Mouse (Mus musculus) limb, embryonic 10.5 days (tissue): Measurements from ENCODE around the gene Tmem132d. TPM values are rescaled to one million over a fixed set of nuclear protein-coding genes. Genes with fewer than 3 reads are reported as not detected.

ENCODE experiments used
- DNase-seq: peaks from one replicate; pipeline ENCODE4 v3.0.0-alpha.2; 2017; ENCODE audit warnings: low spot score
- H3K27ac ChIP-seq: fragments of 300-500 bp; sonication (generic); 2 replicates; pipeline ENCODE4 v1.5.1; 2016; ENCODE audit warnings: mild to moderate bottlenecking
- H3K27me3 ChIP-seq: fragments of 300-500 bp; sonication (generic); 2 replicates; pipeline ENCODE4 v1.6.1; 2016; ENCODE audit warnings: low read depth, mild to moderate bottlenecking; ENCODE audit not compliant: poor library complexity, severe bottlenecking
- H3K36me3 ChIP-seq: fragments of 300-500 bp; sonication (generic); 2 replicates; pipeline ENCODE4 v1.6.1; 2016; ENCODE audit warnings: mild to moderate bottlenecking, moderate library complexity
- H3K4me1 ChIP-seq: fragments of 300-500 bp; sonication (generic); 2 replicates; pipeline ENCODE4 v1.6.1; 2016
- H3K4me3 ChIP-seq: fragments of 300-500 bp; sonication (generic); 2 replicates; pipeline ENCODE4 v1.5.1; 2016; ENCODE audit warnings: mild to moderate bottlenecking, moderate library complexity
- H3K9me3 ChIP-seq: fragments of 300-500 bp; sonication (generic); replicated peaks from 2 replicates; pipeline ENCODE4 v1.6.1; 2016; ENCODE audit warnings: mild to moderate bottlenecking
- WGBS: fragments of 180-500 bp; shearing (Covaris S2); methylation state at CpG from one replicate; pipeline ENCODE4 v1.1.7; 2016; 5-methylcytosine and 5-hydroxymethylcytosine counted together
- polyA plus RNA-seq: library from polyadenylated mRNA; unstranded; fragments of >200 nt; fragmentation: Nextera tagmentation; extraction: Ambion mirVana; gene quantifications from 2 replicates; pipeline ENCODE4 v1.2.1, GENCODE M21; 2016

The Tmem132d gene
- polyA plus RNA-seq, 1 experiment from 2014 or later = 1.2 TPM

GRCm38 (mm10) chr5:127831791-127832190 is 601.1 kb downstream of the Tmem132d start:
- H3K36me3 ChIP-seq = no peaks in the 10 kb centered on the region
- H3K4me1 ChIP-seq = no peaks in the 10 kb centered on the region
- H3K4me3 ChIP-seq = no peak overlapping the region
- H3K9me3 ChIP-seq = no peaks in the 10 kb centered on the region
- 91% methylated on average over 2 of the region's 2 CpGs for WGBS
- no peaks in the 10 kb centered on the region for H3K27me3 ChIP-seq
- no peak overlapping the region for H3K27ac ChIP-seq
- DNase-seq = no peak

- Histone ChIP-seq H3K4me3 (no peak overlapping the region), H3K27me3 (no peaks in the 10 kb centered on the region), H3K27ac (no peak overlapping the region), H3K36me3 (no peaks in the 10 kb centered on the region), H3K4me1 (no peaks in the 10 kb centered on the region), H3K9me3 (no peaks in the 10 kb centered on the region)
- no peak for DNase-seq
- WGBS = 86% methylated on average over 1 of the region's 1 CpGs
These were observed 602.0 kb downstream of the Tmem132d start for GRCm38 (mm10) chr5:127830831-127831230.

- Histone ChIP-seq H3K27me3 (no peaks in the 10 kb centered on the region), H3K4me3 (no peak overlapping the region), H3K36me3 (no peaks in the 10 kb centered on the region), H3K27ac (no peak overlapping the region), H3K4me1 (no peaks in the 10 kb centered on the region), H3K9me3 (no peaks in the 10 kb centered on the region)
- DNase-seq = no peak
- WGBS = 91% methylated on average over 6 of the region's 6 CpGs
These were observed 604.1 kb downstream of the Tmem132d start for GRCm38 (mm10) chr5:127828756-127829155.

- no peak overlapping the region for H3K27ac ChIP-seq
- H3K4me1 ChIP-seq = no peaks in the 10 kb centered on the region
- no peaks in the 10 kb centered on the region for H3K27me3 ChIP-seq
- no peak overlapping the region for H3K4me3 ChIP-seq
- 17% methylated on average over 1 of the region's 1 CpGs for WGBS
- no peaks in the 10 kb centered on the region for H3K9me3 ChIP-seq
- no peaks in the 10 kb centered on the region for H3K36me3 ChIP-seq
- DNase-seq = no peak
These were observed 610.9 kb downstream of the Tmem132d start for GRCm38 (mm10) chr5:127821960-127822359.

- Histone ChIP-seq H3K27me3 (no peaks in the 10 kb centered on the region), H3K27ac (no peak overlapping the region), H3K4me3 (no peak overlapping the region), H3K4me1 (no peaks in the 10 kb centered on the region), H3K9me3 (no peaks in the 10 kb centered on the region), H3K36me3 (no peaks in the 10 kb centered on the region)
- no peak for DNase-seq
- 90% methylated on average over 8 of the region's 8 CpGs for WGBS
These were observed 617.6 kb downstream of the Tmem132d start for GRCm38 (mm10) chr5:127815292-127815691.

- no peaks in the 10 kb centered on the region for H3K36me3 ChIP-seq
- no peak overlapping the region for H3K27ac ChIP-seq
- no peaks in the 10 kb centered on the region for H3K9me3 ChIP-seq
- H3K27me3 ChIP-seq = no peaks in the 10 kb centered on the region
- DNase-seq = no peak
- WGBS = 86% methylated on average over 3 of the region's 3 CpGs
- H3K4me3 ChIP-seq = no peak overlapping the region
- no peaks in the 10 kb centered on the region for H3K4me1 ChIP-seq
These were observed 625.5 kb downstream of the Tmem132d start for GRCm38 (mm10) chr5:127807419-127807818.

- no peak for DNase-seq
- Histone ChIP-seq H3K4me1 (no peaks in the 10 kb centered on the region), H3K27me3 (no peaks in the 10 kb centered on the region), H3K27ac (no peak overlapping the region), H3K4me3 (no peak overlapping the region), H3K9me3 (no peaks in the 10 kb centered on the region), H3K36me3 (no peaks in the 10 kb centered on the region)
- 89% methylated on average over 12 of the region's 12 CpGs for WGBS
These were observed 626.0 kb downstream of the Tmem132d start for GRCm38 (mm10) chr5:127806850-127807249.

- Histone ChIP-seq H3K4me1 (no peaks in the 10 kb centered on the region), H3K27me3 (no peaks in the 10 kb centered on the region), H3K27ac (no peak overlapping the region), H3K9me3 (no peaks in the 10 kb centered on the region), H3K4me3 (no peak overlapping the region), H3K36me3 (no peaks in the 10 kb centered on the region)
- no peak for DNase-seq
- WGBS = 70% methylated on average over 4 of the region's 4 CpGs
These were observed 632.0 kb downstream of the Tmem132d start for GRCm38 (mm10) chr5:127800907-127801306.

- no peaks in the 10 kb centered on the region for H3K4me1 ChIP-seq
- no peak for DNase-seq
- H3K36me3 ChIP-seq = no peaks in the 10 kb centered on the region
- no peak overlapping the region for H3K27ac ChIP-seq
- no peak overlapping the region for H3K4me3 ChIP-seq
- no peaks in the 10 kb centered on the region for H3K27me3 ChIP-seq
- no peaks in the 10 kb centered on the region for H3K9me3 ChIP-seq
- WGBS = 76% methylated on average over 5 of the region's 5 CpGs
These were observed 651.7 kb downstream of the Tmem132d start for GRCm38 (mm10) chr5:127781221-127781620.

- Histone ChIP-seq H3K4me1 (no peaks in the 10 kb centered on the region), H3K36me3 (no peaks in the 10 kb centered on the region), H3K27me3 (no peaks in the 10 kb centered on the region), H3K4me3 (no peak overlapping the region), H3K9me3 (no peaks in the 10 kb centered on the region), H3K27ac (no peak overlapping the region)
- WGBS = 82% methylated on average over 7 of the region's 7 CpGs
- DNase-seq = no peak
These were observed 657.1 kb downstream of the Tmem132d start for GRCm38 (mm10) chr5:127775749-127776148.

GRCm38 (mm10) chr5:127758576-127758975 is 674.3 kb downstream of the Tmem132d start:
- no peaks in the 10 kb centered on the region for H3K36me3 ChIP-seq
- H3K4me3 ChIP-seq = no peak overlapping the region
- WGBS = 78% methylated on average over 4 of the region's 4 CpGs
- no peaks in the 10 kb centered on the region for H3K4me1 ChIP-seq
- no peaks in the 10 kb centered on the region for H3K9me3 ChIP-seq
- no peak overlapping the region for H3K27ac ChIP-seq
- DNase-seq = no peak
- no peaks in the 10 kb centered on the region for H3K27me3 ChIP-seq

GRCm38 (mm10) chr5:127756671-127757423 is 676.0 kb downstream of the Tmem132d start:
- Histone ChIP-seq H3K27ac (no peak overlapping the region), H3K9me3 (no peaks in the 10 kb centered on the region), H3K4me3 (no peak overlapping the region), H3K4me1 (no peaks in the 10 kb centered on the region), H3K36me3 (no peaks in the 10 kb centered on the region), H3K27me3 (no peaks in the 10 kb centered on the region)
- WGBS = 92% methylated on average over 4 of the region's 4 CpGs
- no peak for DNase-seq

GRCm38 (mm10) chr5:127756011-127756410 is 676.9 kb downstream of the Tmem132d start:
- no peak for DNase-seq
- Histone ChIP-seq H3K27ac (no peak overlapping the region), H3K4me1 (peaks cover 5% of the 10 kb centered on the region), H3K4me3 (no peak overlapping the region), H3K9me3 (no peaks in the 10 kb centered on the region), H3K27me3 (no peaks in the 10 kb centered on the region), H3K36me3 (no peaks in the 10 kb centered on the region)
- WGBS = 87% methylated on average over 3 of the region's 3 CpGs

- Histone ChIP-seq H3K27ac (no peak overlapping the region), H3K36me3 (no peaks in the 10 kb centered on the region), H3K4me3 (no peak overlapping the region), H3K4me1 (peaks cover 6% of the 10 kb centered on the region), H3K27me3 (no peaks in the 10 kb centered on the region), H3K9me3 (no peaks in the 10 kb centered on the region)
- WGBS = 88% methylated on average over 4 of the region's 4 CpGs
- DNase-seq = no peak
These were observed 677.3 kb downstream of the Tmem132d start for GRCm38 (mm10) chr5:127755594-127755993.
